Mouse (Mus musculus): ENCODE measurements around the gene Gdf1. TPM values are rescaled to one million over a fixed set of nuclear protein-coding genes. Genes with fewer than 3 reads are reported as not detected.

Gdf1 gene
- polyA plus RNA-seq, 3 experiments from 2014 or later: 0.41 to 0.55 TPM; not detected in 1

DNA sequence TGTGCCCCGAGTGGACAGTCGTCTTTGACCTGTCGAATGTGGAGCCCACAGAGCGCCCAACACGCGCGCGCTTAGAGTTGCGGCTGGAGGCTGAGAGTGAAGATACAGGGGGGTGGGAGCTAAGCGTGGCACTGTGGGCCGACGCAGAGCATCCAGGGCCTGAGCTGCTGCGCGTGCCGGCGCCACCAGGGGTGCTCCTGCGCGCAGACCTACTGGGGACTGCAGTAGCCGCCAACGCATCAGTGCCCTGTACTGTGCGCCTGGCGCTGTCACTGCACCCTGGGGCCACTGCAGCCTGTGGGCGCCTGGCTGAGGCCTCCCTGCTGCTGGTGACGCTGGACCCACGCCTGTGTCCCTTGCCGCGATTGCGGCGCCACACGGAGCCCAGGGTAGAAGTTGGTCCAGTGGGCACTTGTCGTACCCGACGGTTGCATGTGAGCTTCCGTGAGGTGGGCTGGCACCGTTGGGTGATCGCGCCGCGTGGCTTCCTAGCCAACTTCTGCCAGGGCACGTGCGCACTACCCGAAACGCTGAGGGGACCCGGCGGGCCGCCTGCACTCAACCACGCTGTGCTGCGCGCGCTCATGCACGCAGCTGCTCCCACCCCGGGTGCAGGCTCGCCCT, 1.2 kb downstream of the Gdf1 start:
- no peak for ATAC-seq

GRCm38 (mm10) chr8:70331526-70331925, 1.9 kb downstream of the Gdf1 start:
- no peak for ATAC-seq

- ATAC-seq: no peak
Observed at GRCm38 (mm10) chr8:70332070-70332877, 2.7 kb downstream of the Gdf1 start.

DNA sequence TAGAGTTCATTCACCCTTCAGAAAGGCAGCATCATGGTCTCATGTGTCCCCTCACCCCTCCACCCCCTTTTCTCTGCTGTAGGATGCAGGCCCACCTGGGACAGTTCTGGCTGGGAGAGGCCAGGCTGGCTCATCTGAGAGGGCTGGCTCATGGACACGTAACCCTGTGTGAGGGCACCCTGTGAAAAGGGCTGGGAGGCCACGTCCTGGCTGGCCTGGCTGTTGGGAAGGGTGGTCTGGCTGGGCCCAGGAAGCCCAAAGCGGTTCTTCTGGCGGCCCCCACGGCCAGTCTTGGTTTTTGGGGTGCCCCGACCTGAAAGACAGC, 3.2 kb downstream of the Gdf1 start:
- no peak for ATAC-seq

GRCm38 (mm10) chr8:70338931-70339330, 9.3 kb downstream of the Gdf1 start:
- ATAC-seq: no peak

DNA sequence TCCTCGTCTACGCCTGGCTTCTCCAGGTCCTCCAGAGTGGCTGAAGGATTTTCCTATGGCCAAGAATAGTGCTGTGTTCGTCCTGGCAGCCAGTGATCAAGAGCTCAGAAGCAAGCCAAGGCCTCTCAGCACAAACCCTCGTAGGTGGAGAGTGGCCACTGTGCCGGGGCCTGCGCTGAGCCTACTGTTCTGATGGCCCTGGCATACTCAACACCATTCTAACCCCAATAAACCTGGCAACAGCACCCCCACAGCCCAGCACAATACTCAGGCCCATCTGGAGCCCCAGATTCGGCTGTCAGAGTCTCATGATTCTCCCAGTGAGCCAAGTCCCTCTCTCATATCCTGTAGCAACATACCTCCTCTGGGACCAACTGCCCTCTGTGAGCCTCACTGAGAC, 11.0 kb downstream of the Gdf1 start:
- ATAC-seq: no peak

- ATAC-seq: no peak
Observed at GRCm38 (mm10) chr8:70342007-70342406, 12.4 kb downstream of the Gdf1 start.

DNA sequence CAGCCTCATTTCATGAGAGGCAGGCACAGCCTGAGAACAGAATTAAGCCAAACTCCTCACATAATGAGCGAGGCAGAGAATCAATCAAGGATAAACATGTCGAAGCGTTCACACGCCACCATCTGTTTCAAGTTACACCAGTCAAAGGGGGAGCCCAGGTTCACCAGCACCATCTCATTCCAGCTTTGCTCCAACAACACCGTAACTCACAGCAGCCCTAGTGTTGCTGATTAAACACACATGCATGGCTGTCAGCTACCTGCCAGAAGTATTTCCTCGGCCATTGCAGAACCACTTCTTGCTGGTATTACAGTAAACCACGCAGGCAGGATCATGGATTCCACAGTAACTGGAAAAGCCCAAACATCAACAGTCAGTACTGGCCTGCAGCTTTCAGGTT, 13.5 kb downstream of the Gdf1 start:
- no peak for ATAC-seq

GRCm38 (mm10) chr8:70343696-70344095, 14.1 kb downstream of the Gdf1 start:
- ATAC-seq: no peak

GRCm38 (mm10) chr8:70344279-70344678, 14.7 kb downstream of the Gdf1 start:
- no peak for ATAC-seq

GRCm38 (mm10) chr8:70347443-70347842, 17.8 kb downstream of the Gdf1 start:
- no peak for ATAC-seq

- no peak for ATAC-seq
Observed at GRCm38 (mm10) chr8:70347860-70348420, 18.3 kb downstream of the Gdf1 start.

- no peak for ATAC-seq
Observed at GRCm38 (mm10) chr8:70351035-70351999, 21.7 kb downstream of the Gdf1 start.

DNA sequence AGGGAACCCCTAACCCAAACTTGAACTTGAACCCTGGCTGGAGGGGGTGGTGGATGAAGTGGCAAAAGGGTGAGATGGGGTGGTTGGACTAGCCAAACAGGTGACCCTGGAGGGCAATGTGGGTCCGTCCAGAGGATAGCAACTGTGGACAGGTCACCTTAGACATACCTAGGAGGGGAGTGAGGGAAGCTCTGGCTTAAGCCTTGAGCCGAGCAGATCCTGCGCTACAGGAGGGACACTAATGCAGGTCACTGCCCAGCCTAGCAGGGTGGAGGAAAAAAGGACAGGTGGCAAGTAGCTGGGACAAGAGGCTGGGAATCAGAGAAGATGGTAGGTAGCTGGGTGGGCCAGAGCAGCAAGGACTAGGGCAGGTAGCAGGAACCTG, 22.4 kb downstream of the Gdf1 start:
- ATAC-seq: no peak

- peak; percentile 41 for ATAC-seq
Observed at GRCm38 (mm10) chr8:70352657-70353151, 23.1 kb downstream of the Gdf1 start.

DNA sequence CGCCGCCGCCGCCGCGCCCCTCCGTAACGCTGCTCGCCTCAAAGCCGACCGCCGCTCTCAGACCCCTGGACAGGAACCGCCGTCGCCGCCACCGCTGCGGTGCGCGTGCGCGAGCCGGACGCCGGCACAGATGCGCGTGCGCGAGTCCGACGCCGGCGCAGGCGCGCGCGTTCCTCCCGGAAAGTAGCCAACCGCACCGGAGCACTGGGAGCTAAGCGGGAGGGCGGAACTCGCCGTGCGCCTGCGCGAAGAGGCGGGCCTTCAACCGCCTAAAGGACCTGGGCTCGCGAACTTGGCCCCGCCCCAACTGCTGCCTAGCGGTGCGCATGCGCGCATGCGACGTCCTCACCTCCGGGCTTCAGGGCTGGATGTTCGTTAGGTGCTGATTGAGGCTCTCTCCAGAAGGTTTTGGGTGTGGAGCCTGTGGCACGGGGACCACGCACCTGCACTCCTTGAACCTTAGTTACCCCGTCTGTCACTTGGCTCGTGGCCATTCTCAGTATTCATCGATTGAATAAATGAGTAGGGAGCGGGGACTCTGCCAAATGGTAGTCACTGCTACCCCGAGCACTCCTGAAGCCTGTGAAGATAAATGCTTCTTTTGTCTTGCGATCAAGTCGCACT, 23.7 kb downstream of the Gdf1 start, which contains the start of gene Upf1:
TSS of gene Upf1 (minus strand) at position 85 of the 624 bp plus-strand sequence.
- ATAC-seq: peak; percentile 84

- no peak for ATAC-seq
Observed at GRCm38 (mm10) chr8:70354004-70354403, 24.4 kb downstream of the Gdf1 start.

DNA sequence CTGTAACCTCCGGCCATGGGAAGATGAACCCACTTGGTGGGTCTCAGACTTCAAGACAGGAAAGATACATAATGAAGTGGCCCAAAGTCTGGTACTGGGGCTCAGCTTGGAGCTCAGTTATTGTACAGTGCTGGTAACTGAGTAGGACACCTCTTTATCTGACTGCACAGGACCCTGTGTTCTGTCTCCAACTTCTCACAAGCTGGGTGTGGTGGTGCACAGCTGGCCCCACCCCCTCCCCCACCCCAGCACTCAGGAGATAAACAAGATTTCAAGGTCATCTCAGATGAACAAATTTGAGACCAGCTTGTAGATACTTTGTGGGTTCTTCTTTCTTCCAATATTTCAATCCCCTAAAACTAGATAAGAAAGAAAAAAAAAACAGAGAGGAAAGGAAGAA, 26.5 kb downstream of the Gdf1 start:
- no peak for ATAC-seq

- ATAC-seq: no peak
Observed at GRCm38 (mm10) chr8:70359411-70359810, 29.8 kb downstream of the Gdf1 start.

- no peak for ATAC-seq
Observed at GRCm38 (mm10) chr8:70360769-70361168, 31.2 kb downstream of the Gdf1 start.

DNA sequence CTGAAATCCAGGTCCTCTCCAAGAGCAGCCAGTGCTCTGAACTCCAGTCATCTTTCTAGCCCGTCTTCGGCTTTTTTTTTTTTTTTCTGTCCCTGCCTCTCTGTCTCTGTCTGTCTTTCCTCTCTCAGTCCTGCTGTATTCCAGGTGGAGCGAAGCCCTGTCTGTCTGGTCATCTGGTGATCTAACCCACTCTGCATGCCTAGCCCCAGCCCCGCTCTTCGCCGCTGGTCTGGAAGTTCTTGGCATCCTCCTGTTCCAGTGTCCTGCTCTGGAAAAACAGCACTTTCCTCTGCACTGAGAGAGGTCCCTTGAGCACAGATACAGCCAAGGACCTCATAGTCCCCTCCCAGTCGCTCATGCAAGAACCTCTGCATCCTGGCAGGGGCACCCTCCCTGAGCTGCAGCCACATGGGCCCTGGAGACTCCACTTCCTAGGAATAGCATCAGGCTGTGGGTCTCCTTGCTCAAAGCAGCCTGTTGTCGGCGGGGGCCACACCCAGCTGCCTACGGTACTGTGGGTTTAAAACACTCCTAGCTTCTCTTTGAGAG, 31.9 kb downstream of the Gdf1 start:
- ATAC-seq: no peak

DNA sequence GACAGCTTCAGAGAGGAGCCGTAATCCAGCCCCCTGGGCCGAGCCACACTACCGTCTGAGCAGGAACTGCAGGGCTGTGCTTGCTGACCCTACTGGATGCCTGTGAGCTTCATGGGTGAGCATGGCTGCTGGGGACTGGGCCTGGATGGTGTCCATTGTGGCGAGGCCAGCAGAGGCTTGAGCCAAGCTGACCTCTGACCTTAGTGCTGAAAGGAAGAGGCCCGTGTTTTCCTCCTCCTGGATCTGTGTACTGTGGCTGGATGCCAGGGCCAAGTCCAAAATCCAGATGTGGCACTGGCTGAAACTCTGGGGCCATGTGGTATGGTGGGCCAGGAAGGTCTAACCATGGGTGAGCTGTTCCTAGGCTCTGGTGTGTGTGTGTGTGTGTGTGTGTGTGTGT, 34.4 kb downstream of the Gdf1 start:
- no peak for ATAC-seq
